Mouse (Mus musculus) bone marrow, adult 2 months (tissue): ENCODE results near the gene Mttp.

Experiments
- CTCF ChIP-seq: fragments of 200-500 bp; IDR thresholded peaks from 2 replicates; pipeline ENCODE4 v1.5.1; 2011; ENCODE audit warnings: low read length, control low read depth; ENCODE audit not compliant: control insufficient read depth, insufficient read depth
- POLR2A ChIP-seq: fragments of 200-500 bp; IDR thresholded peaks from 2 replicates; pipeline ENCODE4 v1.6.1; 2011; ENCODE audit warnings: low read depth, mild to moderate bottlenecking, control low read depth, low read length, borderline replicate concordance; ENCODE audit not compliant: control insufficient read depth

- TF ChIP-seq POLR2A (no peak), CTCF (no peak)
Measured at GRCm38 (mm10) chr3:138040938-138041337, 103.8 kb downstream of the Mttp start.
